9 mouse cellular contexts compared by ENCODE assay signal in the genomic region with DNA sequence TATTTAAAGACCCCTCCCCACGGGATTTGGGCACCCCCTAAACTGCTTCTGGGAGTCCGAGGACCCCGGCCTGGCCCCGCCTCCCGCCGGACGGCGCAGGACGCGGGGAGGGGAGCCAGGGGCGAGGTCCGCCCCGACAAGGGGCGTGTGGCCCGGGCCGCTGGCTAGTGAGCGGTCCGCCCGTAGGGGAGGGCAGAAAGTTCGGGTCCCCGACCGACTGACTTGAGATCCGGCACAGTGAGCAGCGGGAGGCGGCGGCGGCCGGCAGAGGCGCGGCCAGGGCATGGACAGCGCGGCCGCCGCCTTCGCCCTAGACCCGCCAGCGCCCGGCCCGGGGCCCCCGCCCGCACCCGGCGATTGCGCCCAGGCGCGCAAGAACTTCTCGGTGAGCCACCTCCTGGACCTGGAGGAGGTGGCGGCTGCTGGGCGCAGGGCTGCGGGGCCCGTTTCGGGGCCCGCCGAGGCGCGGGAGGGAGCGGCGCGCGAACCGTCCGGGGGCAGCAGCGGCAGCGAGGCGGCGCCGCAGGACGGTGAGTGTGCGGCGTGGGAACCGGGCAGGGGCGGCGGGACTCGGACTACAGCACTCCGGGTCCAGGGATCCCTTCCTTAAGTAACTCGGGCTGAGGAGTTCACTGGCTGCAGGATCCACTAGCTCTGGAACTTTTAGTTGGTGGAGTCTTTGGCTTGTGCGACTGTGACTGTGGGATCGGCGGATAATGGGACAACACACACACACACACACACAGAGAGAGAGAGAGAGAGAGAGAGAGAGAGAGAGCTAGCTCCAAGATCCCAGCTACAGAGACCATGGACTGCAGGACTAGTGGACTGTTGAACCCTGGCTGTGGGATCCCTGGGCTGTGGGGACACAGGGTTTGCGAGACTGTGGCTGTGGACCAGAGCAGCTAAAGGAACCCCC. TPM values are rescaled to one million over a fixed set of nuclear protein-coding genes. Genes with fewer than 3 reads are reported as not detected.
DNase-seq lines count a peak whose midpoint lies in the region; ATAC-seq lines count a peak whose summit lies in the region.
"Had no signal": no experiment of that assay in that cellular context is flagged by ENCODE, and none has a peak within 500 bp of the region (broad histone marks: within the 10 kb centered on the region; RNA-seq: fewer than 3 reads in every experiment).

No protein-coding gene starts in this region.

- DNase-seq in adrenal gland, adult (ENCODE audit: inconsistent age in 2 of 2, low spot score in 1 of 2): peak; percentile 36 to 59
- DNase-seq in adrenal gland, postnatal 4 days (ENCODE audit: low spot score in 2 of 2): no peak
- DNase-seq in R1 (ENCODE audit: low read depth, low spot score): peak; percentile 37
- peak; percentile 66 for DNase-seq in limb, embryonic 11.5 days (ENCODE audit: low spot score)
- no peak for DNase-seq in MN1 (ENCODE audit: low spot score)

- 0 out of 2 replicates have a peak, but pooled peaks have one; percentile 20 for ATAC-seq in heart, embryonic 12.5 days (ENCODE audit: insufficient number of reproducible peaks, low FRiP score)
- ATAC-seq in limb, embryonic 11.5 days (ENCODE audit: insufficient number of reproducible peaks, low FRiP score, low TSS enrichment, low read depth): peak; percentile 31; the same call in 1 of the 2 replicates
- no peak for ATAC-seq in neural tube, embryonic 12.5 days (ENCODE audit: low FRiP score, low read depth)
- no peak for ATAC-seq in cerebellum, adult (ENCODE audit: insufficient number of reproducible peaks, low FRiP score, low TSS enrichment)

- under 1% methylated on average over 72 of the region's 80 CpGs for WGBS in heart, embryonic 12.5 days
- 1% methylated on average over 61 of the region's 80 CpGs for WGBS in limb, embryonic 11.5 days
- 2% methylated on average over 80 of the region's 80 CpGs for WGBS in neural tube, embryonic 12.5 days

- H3K4me1 ChIP-seq in heart, embryonic 12.5 days (replicated peaks): peaks cover 51% of the 10 kb centered on the region
- peaks cover 38% of the 10 kb centered on the region for H3K4me1 ChIP-seq in limb, embryonic 11.5 days (ENCODE audit: control insufficient read depth, insufficient read depth, low read length)
- peaks cover 11% of the 10 kb centered on the region for H3K4me1 ChIP-seq in neural tube, embryonic 12.5 days

- H3K9me3 ChIP-seq in heart, embryonic 12.5 days (replicated peaks): no peaks in the 10 kb centered on the region
- no peaks in the 10 kb centered on the region for H3K9me3 ChIP-seq in limb, embryonic 11.5 days (ENCODE audit: control insufficient read depth, low read length)
- no peaks in the 10 kb centered on the region for H3K9me3 ChIP-seq in neural tube, embryonic 12.5 days

- H3K4me3 ChIP-seq in heart, embryonic 12.5 days: peak overlapping the region; percentile 82
- peak overlapping the region; percentile 80 for H3K4me3 ChIP-seq in limb, embryonic 11.5 days (ENCODE audit: low read depth, low read length)
- peak overlapping the region; percentile 51 for H3K4me3 ChIP-seq in neural tube, embryonic 12.5 days
- H3K4me3 ChIP-seq: erythroblast, embryonic 14.5 days had no signal

- peak overlapping the region; percentile 87 for H3K27ac ChIP-seq in heart, embryonic 12.5 days (ENCODE audit: poor library complexity, severe bottlenecking)
- H3K27ac ChIP-seq in limb, embryonic 11.5 days (replicated peaks; ENCODE audit: low read depth, low read length): peak overlapping the region; percentile 88
- H3K27ac ChIP-seq in neural tube, embryonic 12.5 days: no peak overlapping the region

- H3K4me2 ChIP-seq in heart, embryonic 12.5 days: peak overlapping the region; percentile 82
- peak overlapping the region; percentile 87 for H3K4me2 ChIP-seq in limb, embryonic 11.5 days (ENCODE audit: low read depth, severe bottlenecking)
- peak overlapping the region; percentile 89 for H3K4me2 ChIP-seq in neural tube, embryonic 12.5 days (replicated peaks)

- H3K27me3 ChIP-seq in heart, embryonic 12.5 days (replicated peaks): 0 out of 2 replicates have a peak, but pooled peaks cover 4% of the 10 kb centered on the region
- no peaks in the 10 kb centered on the region for H3K27me3 ChIP-seq in limb, embryonic 11.5 days (ENCODE audit: control insufficient read depth, insufficient read depth, low read length)
- H3K27me3 ChIP-seq in neural tube, embryonic 12.5 days (replicated peaks): peaks cover 39% of the 10 kb centered on the region

- no peaks in the 10 kb centered on the region for H3K36me3 ChIP-seq in heart, embryonic 12.5 days
- no peaks in the 10 kb centered on the region for H3K36me3 ChIP-seq in limb, embryonic 11.5 days (ENCODE audit: control insufficient read depth, insufficient read depth, low read length)
- no peaks in the 10 kb centered on the region for H3K36me3 ChIP-seq in neural tube, embryonic 12.5 days

- H3K9ac ChIP-seq in heart, embryonic 12.5 days: peak overlapping the region; percentile 98
- H3K9ac ChIP-seq in limb, embryonic 11.5 days (ENCODE audit: low read length): peak overlapping the region; percentile 94
- peak overlapping the region; percentile 58 for H3K9ac ChIP-seq in neural tube, embryonic 12.5 days

RNA-seq across cellular contexts. Expression of gene Prrx2, which starts 10.6 kb away (rescaled TPM):
- 1 to 10 TPM; 2.8 to 3.3 TPM for total RNA-seq in adrenal gland, postnatal 4 days (2021)
- polyA plus RNA-seq in heart, embryonic 12.5 days (2016; fragmentation: Nextera tagmentation; extraction: Ambion mirVana): 58.8 and 63.9 TPM in 2 replicates
- polyA plus RNA-seq in limb, embryonic 11.5 days (2014; fragmentation: Nextera tagmentation; extraction: Ambion mirVana): 138 and 155 TPM in 2 replicates
- polyA plus RNA-seq in neural tube, embryonic 12.5 days (2016; fragmentation: Nextera tagmentation; extraction: Ambion mirVana): 9.8 and 11.3 TPM in 2 replicates
- polyA plus RNA-seq: erythroblast, embryonic 14.5 days had no signal

RNA-seq across cellular contexts. Expression of gene Asb6, which starts 15.3 kb away (rescaled TPM):
- 10 to 100 TPM; 28.9 to 32.0 TPM for total RNA-seq in adrenal gland, postnatal 4 days (2021)
- polyA plus RNA-seq in heart, embryonic 12.5 days (2016; fragmentation: Nextera tagmentation; extraction: Ambion mirVana): 24.2 and 25.5 TPM in 2 replicates
- 38.7 and 40.4 TPM in 2 replicates for polyA plus RNA-seq in limb, embryonic 11.5 days (2014; fragmentation: Nextera tagmentation; extraction: Ambion mirVana)
- polyA plus RNA-seq in neural tube, embryonic 12.5 days (2016; fragmentation: Nextera tagmentation; extraction: Ambion mirVana): 38.0 and 41.3 TPM in 2 replicates

RNA-seq across cellular contexts. Expression of gene Ntmt1, which starts 37.8 kb away (rescaled TPM):
- 10 to 100 TPM; 43.1 to 44.4 TPM for total RNA-seq in adrenal gland, postnatal 4 days (2021)
- 77.2 and 78.8 TPM in 2 replicates for polyA plus RNA-seq in heart, embryonic 12.5 days (2016; fragmentation: Nextera tagmentation; extraction: Ambion mirVana)
- 102 and 109 TPM in 2 replicates for polyA plus RNA-seq in limb, embryonic 11.5 days (2014; fragmentation: Nextera tagmentation; extraction: Ambion mirVana)
- 111 and 119 TPM in 2 replicates for polyA plus RNA-seq in neural tube, embryonic 12.5 days (2016; fragmentation: Nextera tagmentation; extraction: Ambion mirVana)

RNA-seq across cellular contexts. Expression of gene 1700001O22Rik, which starts 42.0 kb away (rescaled TPM):
- 1 to 10 TPM; 1.2 to 1.9 TPM for total RNA-seq in adrenal gland, postnatal 4 days (2021)
- 1.0 and 2.2 TPM in 2 replicates for polyA plus RNA-seq in heart, embryonic 12.5 days (2016; fragmentation: Nextera tagmentation; extraction: Ambion mirVana)
- 2.6 and 3.9 TPM in 2 replicates for polyA plus RNA-seq in limb, embryonic 11.5 days (2014; fragmentation: Nextera tagmentation; extraction: Ambion mirVana)
- polyA plus RNA-seq in neural tube, embryonic 12.5 days (2016; fragmentation: Nextera tagmentation; extraction: Ambion mirVana): 2.0 and 2.6 TPM in 2 replicates
- polyA plus RNA-seq: erythroblast, embryonic 14.5 days had no signal

Comparison
In these comparisons a context has a peak if more than half of its experiments do, and no peak if none do; other contexts are left out.
1. DNase-seq: peak in adrenal gland, adult (2 of 2), R1 (single experiment) and limb, embryonic 11.5 days (single experiment); none in adrenal gland, postnatal 4 days (0 of 2) and MN1 (single experiment).
2. ATAC-seq: peak in heart, embryonic 12.5 days (single experiment) and limb, embryonic 11.5 days (single experiment); none in neural tube, embryonic 12.5 days (single experiment) and cerebellum, adult (single experiment).
3. Peak in every context shown above with its lines, with median percentiles within 50 percentile points of each other: H3K4me2 ChIP-seq, H3K4me3 ChIP-seq and H3K9ac ChIP-seq.